Mouse (Mus musculus) urinary bladder, postnatal 25 days (tissue): ENCODE data around the gene Fubp3.
A peak's percentile ranks its signal among the peaks of the same experiment; 100 is the strongest.

Experiments used
- DNase-seq: peaks from one replicate; pipeline ENCODE4 v3.0.0; 2022; ENCODE audit warnings: low spot score

The Fubp3 gene

DNA sequence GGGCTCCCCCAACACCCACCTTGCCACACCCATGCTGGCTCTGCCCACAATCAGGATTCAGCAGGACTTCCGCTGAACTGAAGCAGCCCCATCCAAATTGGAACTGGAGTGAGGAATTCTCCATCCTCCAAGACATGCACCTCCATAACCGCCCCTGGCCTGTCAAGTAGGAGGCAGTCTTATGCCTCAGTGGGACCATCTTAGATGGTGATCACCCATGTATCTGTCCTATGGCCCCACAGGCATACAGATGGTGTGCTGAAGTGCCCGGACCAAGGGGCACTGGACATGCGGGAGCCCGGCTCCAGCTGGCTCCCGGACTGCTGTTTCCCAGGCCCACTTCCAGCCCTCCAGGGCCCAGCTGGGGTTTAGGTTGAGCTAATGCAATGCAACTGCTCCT is 46.8 kb downstream of the Fubp3 start:
- no peak for DNase-seq

- DNase-seq, result no peak
Measured at GRCm38 (mm10) chr2:31633531-31633930, 61.1 kb downstream of the Fubp3 start.

DNA sequence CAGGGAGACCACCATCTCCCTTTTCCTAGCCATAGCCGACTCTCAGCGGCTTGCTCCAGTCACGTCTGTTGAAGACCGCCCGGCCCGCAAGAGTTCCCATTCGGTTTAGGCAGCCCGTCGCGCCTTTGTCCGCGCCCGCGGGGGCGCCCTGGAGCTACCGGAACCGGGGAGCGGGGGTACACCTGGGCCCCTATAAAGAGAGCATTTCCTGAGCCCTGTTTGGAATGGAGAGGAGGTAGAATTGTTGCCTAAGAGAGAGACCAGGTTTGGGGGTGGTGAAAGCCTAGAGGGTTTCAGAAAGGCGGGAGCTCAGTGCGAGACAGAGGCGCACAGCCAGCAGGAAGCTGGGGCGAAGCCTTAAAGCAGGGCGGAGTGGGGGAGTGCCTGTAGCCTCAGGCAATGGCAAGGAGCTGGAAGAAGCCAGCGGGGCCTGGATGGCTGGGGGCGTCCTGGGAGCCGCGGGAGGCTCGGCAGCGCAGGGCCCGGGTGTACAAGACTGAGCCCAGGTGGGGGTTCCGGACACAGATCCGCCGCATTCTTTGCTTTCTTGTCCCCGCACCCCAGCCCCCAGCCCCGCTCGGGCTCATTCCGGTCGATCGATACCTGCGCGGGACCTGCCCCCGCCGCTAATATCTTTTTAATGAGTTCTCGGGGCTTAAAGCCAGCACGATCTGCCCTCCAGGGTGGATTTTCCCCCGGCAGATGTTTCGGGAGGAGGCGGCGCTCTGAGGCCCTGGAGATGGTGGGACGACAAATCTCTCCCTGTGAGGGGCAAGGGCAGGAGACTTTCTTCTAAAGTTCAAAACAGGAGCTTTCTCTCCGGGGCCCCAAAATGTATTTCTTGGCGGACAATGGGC is 63.1 kb downstream of the Fubp3 start:
- no peak for DNase-seq

- no peak for DNase-seq
Measured at GRCm38 (mm10) chr2:31636138-31636741, 63.8 kb downstream of the Fubp3 start.

GRCm38 (mm10) chr2:31636742-31637141 is 64.3 kb downstream of the Fubp3 start:
- DNase-seq, result no peak

GRCm38 (mm10) chr2:31637311-31637710 is 64.9 kb downstream of the Fubp3 start:
- no peak for DNase-seq

DNA sequence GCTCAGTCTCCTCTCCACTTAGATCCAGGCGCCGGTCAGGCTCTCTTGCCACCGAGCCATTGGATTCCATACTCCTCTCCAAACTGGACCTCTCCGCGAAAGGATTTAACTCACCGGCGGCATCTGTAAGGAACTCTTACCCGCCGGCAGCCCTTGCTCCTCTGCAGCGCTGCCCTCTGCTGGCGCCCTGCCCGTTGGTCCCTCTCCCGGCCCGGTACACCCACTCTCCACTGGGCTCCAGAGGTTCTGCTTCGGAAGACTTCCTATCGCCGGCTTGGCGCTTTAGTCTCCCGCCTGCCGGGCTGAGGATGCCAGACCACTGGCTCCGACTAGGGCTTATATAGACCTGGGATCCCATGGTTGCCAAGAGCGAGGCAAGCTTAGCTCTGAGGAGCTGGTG is 65.4 kb downstream of the Fubp3 start:
- peak; percentile 48 for DNase-seq

DNA sequence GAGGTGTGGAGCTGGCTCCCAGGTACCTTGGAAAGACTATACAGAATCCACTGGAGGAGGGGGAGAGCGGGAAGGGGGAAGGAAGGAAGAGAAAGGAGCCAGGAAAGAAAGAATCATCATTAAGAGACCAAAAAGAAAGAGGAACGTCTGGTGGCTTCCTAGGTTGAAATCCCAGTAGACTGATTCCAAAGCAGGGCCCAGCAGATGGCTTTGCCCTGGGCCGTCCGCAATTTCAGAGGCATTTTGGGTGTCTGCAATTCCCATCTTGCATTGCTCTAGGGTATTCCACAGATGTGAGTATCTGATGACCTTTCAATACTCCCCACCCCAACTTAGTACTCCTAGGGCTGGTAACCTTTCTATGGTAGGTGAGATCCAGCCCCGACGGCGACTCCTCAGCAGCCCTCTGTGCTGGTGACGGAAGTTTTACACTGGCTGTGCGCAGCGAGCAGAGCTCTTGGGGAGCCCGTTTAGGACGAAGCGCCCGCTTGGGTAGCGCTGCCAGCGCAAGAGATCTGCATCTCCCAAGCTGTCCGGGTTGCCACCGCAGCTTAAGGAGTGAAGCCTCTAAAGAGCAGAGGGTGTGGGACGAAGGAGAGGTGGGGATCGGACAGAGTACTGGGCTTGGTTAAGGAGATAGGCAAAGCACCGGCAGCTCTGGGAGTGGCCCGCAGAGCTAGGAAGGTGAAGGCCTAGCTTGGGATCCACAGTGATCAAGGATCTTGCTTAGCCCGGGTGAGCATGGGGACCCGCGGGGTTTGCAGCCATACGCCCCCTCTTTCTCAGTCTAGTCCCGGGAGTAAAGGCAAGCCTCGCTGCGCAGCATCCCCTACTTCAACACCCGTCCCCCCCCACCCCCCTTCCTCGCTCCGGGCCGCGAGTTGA is 66.4 kb downstream of the Fubp3 start:
- DNase-seq, result no peak

- no peak for DNase-seq
Measured at GRCm38 (mm10) chr2:31639466-31639760, 67.0 kb downstream of the Fubp3 start.

DNA sequence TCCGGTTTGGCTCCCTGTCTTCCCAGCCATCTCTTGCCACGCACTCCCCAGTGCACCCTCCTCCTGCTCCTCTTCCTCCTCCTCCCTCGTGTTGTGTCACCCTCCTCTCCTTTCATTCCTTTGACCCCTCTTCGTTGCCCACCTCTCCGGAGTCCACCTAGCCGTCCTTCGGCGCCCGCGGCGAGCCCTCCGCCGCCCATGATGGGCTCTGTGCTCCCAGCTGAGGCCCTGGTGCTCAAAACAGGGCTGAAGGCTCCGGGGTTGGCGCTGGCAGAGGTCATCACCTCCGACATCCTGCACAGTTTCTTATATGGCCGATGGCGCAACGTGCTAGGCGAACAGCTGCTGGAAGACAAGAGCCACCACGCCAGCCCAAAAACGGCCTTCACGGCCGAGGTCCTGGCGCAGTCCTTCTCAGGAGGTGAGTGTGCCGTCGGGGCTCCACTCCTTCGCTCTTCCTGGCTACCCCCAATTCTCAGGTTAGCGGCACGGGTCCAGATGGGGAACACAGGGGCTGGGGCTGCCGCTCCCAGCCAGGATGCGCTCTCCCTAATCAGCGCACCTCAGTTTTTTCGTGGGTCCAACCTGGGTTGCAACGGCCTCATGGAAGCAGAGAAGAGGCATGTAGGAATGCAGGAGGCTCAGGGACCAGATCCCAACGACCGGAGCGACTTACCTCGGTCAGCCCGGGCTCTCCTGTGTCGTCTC is 67.6 kb downstream of the Fubp3 start, which contains the start of gene Prdm12:
Gene Prdm12, plus strand, starts transcription at position 137 of the 708 bp plus-strand sequence.
- no peak for DNase-seq

DNA sequence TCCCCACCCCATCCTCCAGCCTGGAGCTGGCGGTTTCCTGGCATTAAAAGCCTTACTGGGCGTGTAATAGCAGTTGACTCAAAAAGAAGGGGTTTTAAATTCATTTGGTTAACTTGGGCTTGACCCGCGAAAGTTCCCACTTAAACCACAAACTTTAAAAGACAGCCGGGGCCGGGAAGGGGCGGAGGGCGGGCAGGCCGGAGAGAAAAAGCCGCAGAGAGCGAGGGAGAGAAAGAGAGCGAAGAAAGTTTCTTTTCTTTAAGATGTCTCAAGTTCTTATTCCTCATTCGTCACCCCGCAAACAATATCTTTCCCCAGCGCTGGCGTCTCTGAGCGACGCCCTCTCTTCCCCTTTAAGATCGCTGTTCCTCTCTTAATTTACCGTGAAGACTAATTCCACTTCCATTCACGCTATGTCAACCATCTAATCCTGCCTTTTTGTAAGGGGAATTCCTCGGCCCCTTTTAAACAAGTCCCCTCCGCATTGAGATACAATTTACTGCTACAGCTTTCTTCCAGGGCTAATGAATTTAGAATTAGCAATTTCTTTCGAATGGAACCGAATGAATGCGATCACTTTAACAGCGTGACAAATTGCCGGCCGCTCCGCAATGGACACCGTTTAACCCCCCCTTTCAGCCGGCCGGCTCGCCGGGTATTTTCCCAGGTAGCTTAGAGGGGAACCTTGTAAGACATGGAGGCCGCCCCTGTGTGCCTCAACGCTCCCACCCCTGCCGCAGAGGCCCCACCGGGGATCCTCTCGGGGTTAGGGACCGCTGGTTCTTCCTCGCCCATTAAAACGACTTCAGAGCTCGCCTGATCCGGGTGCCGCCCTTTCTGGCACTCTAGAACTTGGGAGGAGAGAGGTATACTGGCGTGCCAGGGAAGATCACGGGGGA is 68.4 kb downstream of the Fubp3 start:
- no peak for DNase-seq

DNA sequence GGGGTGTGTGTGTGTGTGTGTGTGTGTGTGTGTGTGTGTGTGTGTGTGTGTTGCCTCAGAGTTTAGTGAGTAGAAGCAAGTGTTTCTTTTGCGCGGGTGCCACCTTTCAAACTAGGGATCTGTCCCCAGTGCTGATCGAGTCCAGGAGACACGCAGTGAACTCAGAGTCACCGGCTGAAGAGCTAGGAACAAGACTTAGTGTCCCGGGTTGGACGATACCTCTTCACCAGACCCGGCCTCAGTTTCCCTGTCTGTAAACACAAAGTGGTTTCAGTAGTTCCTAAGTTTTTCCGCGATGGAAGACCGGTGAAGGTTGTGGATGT is 69.0 kb downstream of the Fubp3 start:
- no peak for DNase-seq

DNA sequence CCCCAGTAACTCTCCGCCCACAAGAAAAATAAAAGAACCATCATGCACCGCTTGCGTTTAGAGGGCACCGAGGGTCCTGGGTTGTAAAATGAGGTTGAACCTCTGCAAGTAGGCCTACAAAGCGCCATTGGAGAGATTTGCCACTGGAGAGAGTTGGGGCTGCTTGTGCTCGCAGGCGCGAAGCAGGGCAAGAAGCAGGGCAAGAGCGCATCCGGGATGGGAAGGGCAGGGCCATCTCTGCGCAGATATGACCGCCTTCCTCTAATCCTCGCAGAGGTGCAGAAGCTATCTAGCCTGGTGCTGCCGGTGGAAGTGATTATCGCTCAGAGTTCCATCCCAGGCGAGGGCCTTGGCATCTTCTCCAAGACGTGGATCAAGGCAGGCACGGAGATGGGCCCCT is 69.5 kb downstream of the Fubp3 start:
- no peak for DNase-seq

DNA sequence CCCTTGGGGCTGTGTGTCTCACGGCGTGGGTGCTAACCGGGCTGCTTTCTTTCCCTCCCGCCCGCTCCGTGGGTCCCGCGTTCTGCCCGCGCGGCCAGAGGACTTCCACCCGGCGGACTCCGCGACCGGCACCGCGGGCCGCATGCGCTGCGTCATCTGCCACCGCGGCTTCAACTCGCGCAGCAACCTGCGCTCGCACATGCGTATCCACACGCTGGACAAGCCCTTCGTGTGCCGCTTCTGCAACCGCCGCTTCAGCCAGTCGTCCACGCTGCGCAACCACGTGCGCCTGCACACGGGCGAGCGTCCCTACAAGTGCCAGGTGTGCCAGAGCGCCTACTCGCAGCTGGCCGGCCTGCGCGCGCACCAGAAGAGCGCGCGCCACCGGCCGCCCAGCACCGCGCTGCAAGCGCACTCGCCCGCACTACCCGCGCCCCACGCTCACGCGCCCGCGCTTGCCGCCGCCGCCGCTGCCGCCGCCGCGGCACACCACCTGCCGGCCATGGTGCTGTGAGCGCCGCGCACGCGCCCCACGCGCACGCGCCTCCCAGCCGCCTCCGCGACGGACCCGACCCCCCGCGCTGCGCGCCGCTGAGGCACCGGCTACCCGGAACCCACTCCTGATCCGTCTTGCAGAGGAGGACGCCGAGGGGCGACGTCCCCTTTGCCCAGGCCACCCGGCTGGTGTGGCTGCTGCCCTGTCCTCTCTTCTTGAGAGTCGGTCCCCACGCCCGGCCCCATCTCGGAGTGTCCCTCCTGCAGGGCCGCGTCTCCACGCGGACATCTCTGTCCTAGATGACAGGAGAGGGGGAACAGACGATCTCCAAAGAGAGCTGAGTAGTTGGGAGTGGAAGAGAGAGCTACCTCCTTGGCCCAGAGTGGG is 81.8 kb downstream of the Fubp3 start:
- DNase-seq, result no peak

DNA sequence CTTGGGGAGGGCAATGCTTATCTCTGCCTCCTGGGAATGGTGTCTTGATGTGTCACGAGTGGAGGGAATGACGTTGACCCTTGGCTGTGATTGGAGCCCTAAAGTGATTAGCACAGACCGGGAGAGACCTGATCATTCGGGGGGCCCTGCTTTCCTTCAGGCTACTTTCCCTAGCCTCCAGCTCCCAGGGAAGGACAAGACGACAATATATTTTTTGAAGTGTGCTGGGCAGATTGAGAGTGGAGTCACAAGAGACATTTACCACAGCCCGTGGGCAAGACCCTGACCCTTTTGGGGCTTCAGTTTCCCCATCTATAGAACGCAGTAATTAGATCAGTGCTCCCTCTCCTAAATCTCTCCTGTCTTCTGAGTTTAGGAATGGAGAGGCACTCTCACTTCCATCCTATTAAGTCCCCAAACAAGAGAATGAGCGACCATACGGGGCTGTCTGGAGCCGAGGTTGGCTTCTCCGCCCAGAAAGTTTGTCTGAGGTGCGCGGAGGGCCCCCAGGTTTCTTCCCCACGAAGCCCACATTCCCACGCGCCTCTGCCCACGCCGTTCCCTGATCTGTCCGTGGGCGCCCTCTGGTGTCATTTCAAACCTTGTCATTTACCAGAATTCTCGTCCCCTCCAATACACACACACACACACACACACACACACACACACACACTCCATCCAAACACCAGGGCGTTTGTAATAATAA is 82.6 kb downstream of the Fubp3 start:
- peak; percentile 54 for DNase-seq

DNA sequence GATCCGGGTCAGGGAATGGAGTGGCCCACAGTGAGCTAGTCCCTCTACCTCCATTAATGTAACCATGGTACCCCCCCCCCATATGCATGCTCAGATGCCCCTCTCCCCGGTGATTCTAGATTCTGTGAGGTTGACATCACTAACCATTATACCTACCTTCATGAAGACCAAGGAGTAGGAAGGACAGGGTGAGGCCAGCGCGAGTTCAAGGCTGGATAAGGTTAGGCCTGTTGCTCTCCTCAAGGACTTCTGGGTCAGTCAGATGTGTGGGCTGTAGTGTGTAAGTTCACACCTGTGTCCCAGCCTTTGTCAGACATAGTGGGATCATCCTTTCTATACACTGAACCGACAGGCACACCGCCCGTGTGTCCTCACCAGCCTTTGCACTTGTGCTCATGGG is 83.9 kb downstream of the Fubp3 start:
- DNase-seq, result no peak

DNA sequence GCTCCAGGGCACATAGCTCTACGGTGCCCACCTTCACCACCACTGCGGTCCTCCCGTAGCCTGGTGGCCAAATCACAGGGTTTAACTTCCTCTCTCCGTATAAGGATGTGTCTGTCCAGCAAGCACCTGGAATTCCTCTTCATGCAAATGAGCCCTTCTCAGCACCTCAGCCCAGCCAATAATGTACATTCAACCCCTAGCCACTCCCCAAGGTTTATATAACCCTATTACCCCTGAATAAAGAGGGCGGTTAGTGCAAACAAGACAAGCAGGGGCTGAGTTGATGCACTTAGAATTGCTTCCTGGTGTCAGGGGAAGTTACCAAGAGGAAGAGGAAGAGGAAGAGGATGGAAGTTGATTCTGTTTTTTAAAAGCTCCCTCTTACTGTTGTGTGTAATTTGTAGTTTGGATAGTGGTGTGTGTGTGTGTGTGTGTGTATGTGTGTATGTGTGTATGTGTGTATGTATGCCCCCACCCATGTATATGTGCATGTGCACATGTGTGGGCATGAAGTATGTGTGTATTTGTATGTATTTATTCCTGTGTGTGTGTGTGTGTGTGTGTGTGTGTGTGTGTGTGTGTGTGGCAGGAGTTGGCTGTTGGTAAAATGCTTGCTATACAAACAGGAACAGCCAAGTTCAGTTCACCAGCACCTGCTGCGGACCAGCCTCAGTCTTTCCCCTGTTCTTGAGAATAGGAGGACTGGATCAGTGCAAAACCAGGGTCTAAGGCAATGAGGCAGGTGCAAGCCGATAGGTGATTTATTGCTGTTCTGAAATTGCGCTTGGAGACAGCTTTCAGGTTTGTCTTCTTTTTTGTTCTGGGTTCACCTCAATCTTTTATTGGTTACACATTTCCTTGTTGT is 90.7 kb downstream of the Fubp3 start:
- DNase-seq, result no peak

GRCm38 (mm10) chr2:31663804-31664180 is 91.3 kb downstream of the Fubp3 start:
- no peak for DNase-seq
